20 mouse cellular contexts compared by ENCODE assay signal in genomic region chr3:107090403-107091150, GRCm38 (mm10). TPM values are rescaled to one million over a fixed set of nuclear protein-coding genes. Genes with fewer than 3 reads are reported as not detected.
DNase-seq lines count a peak whose midpoint lies in the region; ATAC-seq and TF ChIP-seq lines count a peak whose summit lies in the region.
"Had no signal": no experiment of that assay in that cellular context is flagged by ENCODE, and none has a peak within 500 bp of the region (broad histone marks: within the 10 kb centered on the region; RNA-seq: fewer than 3 reads in every experiment).

No protein-coding gene starts in this region.

- no peak for TF ChIP-seq POLR2A in thymus, adult 2 months (IDR thresholded peaks at IDR 0.05; ENCODE audit: control insufficient read depth, extremely low read depth, insufficient read depth, low read length, poor library complexity)

- peak overlapping the region; percentile 94 for H3K4me3 ChIP-seq in thymus, adult 2 months (ENCODE audit: control insufficient read depth, insufficient read depth, low read length)
- H3K4me3 ChIP-seq: embryonic facial prominence, embryonic 12.5 days; gastrocnemius, adult 2 months; heart, adult 2 months; heart, embryonic 15.5 days; hindbrain, embryonic 12.5 days; layer of hippocampus, adult 2 months; limb, embryonic 12.5 days; liver, embryonic 13.5 days; megakaryocyte, embryonic 14.5 days had no signal

- peak overlapping the region; percentile 99 for H3K27ac ChIP-seq in thymus, adult 2 months (ENCODE audit: control insufficient read depth, insufficient read depth, low read length)
- H3K27ac ChIP-seq: embryonic facial prominence, embryonic 12.5 days; gastrocnemius, adult 2 months; heart, adult 2 months; heart, embryonic 15.5 days; hindbrain, embryonic 12.5 days; layer of hippocampus, adult 2 months; limb, embryonic 12.5 days; liver, embryonic 13.5 days had no signal

- 6% methylated on average over 11 of the region's 11 CpGs for WGBS in thymus, adult 2 months

- no peaks in the 10 kb centered on the region for H3K36me3 ChIP-seq in thymus, adult 2 months (ENCODE audit: control insufficient read depth, insufficient read depth, low read length)
- H3K36me3 ChIP-seq: embryonic facial prominence, embryonic 12.5 days; G1E; heart, embryonic 15.5 days; hindbrain, embryonic 12.5 days; limb, embryonic 12.5 days; liver, embryonic 13.5 days had no signal

- H3K27me3 ChIP-seq in thymus, adult 2 months (ENCODE audit: control insufficient read depth, insufficient read depth, low read length) = no peaks in the 10 kb centered on the region
- H3K27me3 ChIP-seq: embryonic facial prominence, embryonic 12.5 days; hindbrain, embryonic 12.5 days; liver, embryonic 13.5 days had no signal

- H3K4me1 ChIP-seq in thymus, adult 2 months (replicated peaks; ENCODE audit: control insufficient read depth, insufficient read depth, low read length) = peaks cover 45% of the 10 kb centered on the region
- H3K4me1 ChIP-seq: embryonic facial prominence, embryonic 12.5 days; heart, embryonic 15.5 days; hindbrain, embryonic 12.5 days; limb, embryonic 12.5 days; liver, embryonic 13.5 days had no signal

- ATAC-seq in CD4-positive, CD25-positive, alpha-beta regulatory T cell, adult 4 months = peak; percentile 11
- ATAC-seq: forebrain, postnatal 0 days; intestine, embryonic 16.5 days; lung, postnatal 0 days had no signal

- peak; percentile 92 for DNase-seq in brain, adult 2 months (ENCODE audit: low read depth, low spot score)
- peak; percentile 46 to 48 for DNase-seq in cerebellum, postnatal 10 days
- DNase-seq in thymus, adult 2 months = peak; percentile 65
- no peak for DNase-seq in gastrocnemius, adult 8-10 months (ENCODE audit: low spot score in 2 of 2)
- no peak for DNase-seq in right cerebral cortex, postnatal 4 days
- no peak for DNase-seq in adrenal gland, postnatal 10 days
- DNase-seq: forebrain, postnatal 0 days; gastrocnemius, adult 2 months; heart, adult 2 months; liver, embryonic 13.5 days had no signal

- no peak for TF ChIP-seq CTCF in thymus, adult 2 months (IDR thresholded peaks at IDR 0.05; ENCODE audit: borderline replicate concordance, control insufficient read depth, extremely low read depth, insufficient read depth, low read length, poor library complexity)

RNA-seq across cellular contexts. Expression of gene Kcna2, which starts 10.4 kb away (rescaled TPM):
- under 1 TPM; 0.35 to 0.76 TPM for polyA plus RNA-seq in CD4-positive, CD25-positive, alpha-beta regulatory T cell, adult 4 months (2017; shearing (Covaris generic))
- 5.6 and 7.0 TPM in 2 replicates for polyA plus RNA-seq in thymus, adult 2 months (2012; rRNA removed)
- 1 to 10 TPM in 2 of 4 experiments, under 1 TPM in 2; 0.82 to 1.5 (median 1.1) TPM for total RNA-seq in gastrocnemius, adult 8-10 months (2022)
- 1 to 10 TPM; 2.5 to 2.6 TPM for total RNA-seq in adrenal gland, postnatal 10 days (2021)
- polyA plus RNA-seq: G1E had no signal

RNA-seq across cellular contexts. Expression of gene Kcna3, which starts 54.6 kb away (rescaled TPM):
- 10 to 100 TPM in 1 of 2 experiments, 1 to 10 TPM in 1; 9.8 to 15.2 TPM for polyA plus RNA-seq in CD4-positive, CD25-positive, alpha-beta regulatory T cell, adult 4 months (2017; shearing (Covaris generic))
- polyA plus RNA-seq in thymus, adult 2 months (2012; rRNA removed) = 151 and 202 TPM in 2 replicates
- not detected for total RNA-seq in gastrocnemius, adult 8-10 months (2022)
- 1 to 10 TPM in 1 of 2 experiments, under 1 TPM in 1; 1.00 to 1.2 TPM for total RNA-seq in adrenal gland, postnatal 10 days (2021)
- total RNA-seq: G1E; gastrocnemius, adult 2 months had no signal
- polyA plus RNA-seq: G1E had no signal

Comparison
In these comparisons a context has a peak if more than half of its experiments do, and no peak if none do; other contexts are left out.
1. DNase-seq: peak in brain, adult 2 months (single experiment), cerebellum, postnatal 10 days (2 of 2) and thymus, adult 2 months (single experiment); none in gastrocnemius, adult 8-10 months (0 of 2), right cerebral cortex, postnatal 4 days (single experiment) and adrenal gland, postnatal 10 days (single experiment).